Mouse (Mus musculus): Measurements from ENCODE around the gene Tdrd6.

The Tdrd6 gene

DNA sequence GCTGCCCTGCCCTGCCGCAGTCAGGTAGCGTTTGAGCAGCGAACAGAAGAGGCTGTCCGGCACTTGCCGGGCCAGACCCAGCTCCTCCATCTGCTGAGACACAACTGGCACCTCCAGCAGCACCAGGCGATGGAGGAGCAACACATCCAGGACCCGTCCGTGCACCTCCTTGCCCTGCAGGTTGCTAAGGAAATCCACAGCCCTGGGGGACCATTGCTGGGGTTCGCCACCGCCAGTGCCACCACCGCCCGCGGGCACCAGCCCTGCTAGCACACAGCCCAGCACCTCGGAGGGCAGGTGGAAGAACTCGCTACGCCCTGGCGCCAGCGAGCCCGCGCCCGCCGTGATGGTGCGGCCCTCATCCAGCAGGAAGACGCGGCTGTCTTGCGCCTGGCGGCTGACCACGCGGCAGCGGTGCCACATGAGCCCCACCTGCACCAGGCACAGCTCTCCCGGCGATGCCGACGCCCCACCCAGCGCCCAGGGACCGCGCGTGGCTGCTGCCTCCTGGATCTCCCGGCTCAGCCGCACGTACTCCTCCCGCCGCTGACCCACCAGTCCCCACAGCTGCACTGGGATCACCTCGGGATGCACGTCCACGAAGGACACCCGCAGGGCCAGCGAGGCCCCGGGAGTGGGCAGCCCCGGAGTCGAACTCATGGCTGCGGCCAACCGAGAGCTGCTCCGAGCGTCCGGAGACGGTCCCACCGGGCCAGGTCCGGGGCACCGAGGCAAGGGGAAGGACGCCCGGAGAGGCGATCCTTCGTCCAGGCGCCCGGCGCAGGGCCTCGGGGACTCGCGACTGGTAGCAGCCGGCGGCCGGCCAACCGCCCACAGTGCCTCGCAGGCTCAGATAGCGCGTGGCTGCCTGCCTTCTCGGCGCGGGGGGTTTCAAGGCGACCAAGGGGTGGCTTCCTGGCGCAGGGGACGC, at the start of gene Tdrd6:
Gene Tdrd6, minus strand, starts transcription at position 804 of the 931 bp plus-strand sequence.
- DNase-seq (ENCODE audit: extremely low read depth, insufficient read length, low spot score): no peak

GRCm38 (mm10) chr17:43677317-43677716, 47.2 kb upstream of the Tdrd6 start:
- DNase-seq (ENCODE audit: extremely low read depth, insufficient read length, low spot score): no peak

- DNase-seq (ENCODE audit: extremely low read depth, insufficient read length, low spot score): no peak
These were observed 46.1 kb upstream of the Tdrd6 start for GRCm38 (mm10) chr17:43676241-43676640.

DNA sequence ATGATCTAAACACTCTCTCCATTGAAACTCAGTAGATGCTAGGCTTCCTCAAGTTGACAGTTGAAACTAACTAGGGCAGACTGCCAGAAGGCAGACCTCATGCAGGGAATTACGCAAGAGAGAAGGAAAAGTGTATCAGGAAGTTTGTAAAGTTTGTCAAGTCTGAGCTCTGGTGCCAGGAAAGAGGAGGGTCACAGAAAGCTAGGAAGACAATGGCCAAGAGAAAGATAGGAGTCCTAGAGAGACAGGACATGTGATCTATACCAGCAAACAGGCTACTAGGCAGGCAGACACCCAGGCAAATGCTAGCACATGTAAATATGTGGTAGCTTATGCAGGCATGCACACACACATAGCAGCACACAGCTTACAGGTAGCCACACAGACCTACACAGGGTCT, 45.1 kb upstream of the Tdrd6 start:
- DNase-seq (ENCODE audit: extremely low read depth, insufficient read length, low spot score): peak; percentile 31

- DNase-seq (ENCODE audit: extremely low read depth, insufficient read length, low spot score): no peak
These were observed 41.8 kb upstream of the Tdrd6 start for GRCm38 (mm10) chr17:43671907-43672306.

DNA sequence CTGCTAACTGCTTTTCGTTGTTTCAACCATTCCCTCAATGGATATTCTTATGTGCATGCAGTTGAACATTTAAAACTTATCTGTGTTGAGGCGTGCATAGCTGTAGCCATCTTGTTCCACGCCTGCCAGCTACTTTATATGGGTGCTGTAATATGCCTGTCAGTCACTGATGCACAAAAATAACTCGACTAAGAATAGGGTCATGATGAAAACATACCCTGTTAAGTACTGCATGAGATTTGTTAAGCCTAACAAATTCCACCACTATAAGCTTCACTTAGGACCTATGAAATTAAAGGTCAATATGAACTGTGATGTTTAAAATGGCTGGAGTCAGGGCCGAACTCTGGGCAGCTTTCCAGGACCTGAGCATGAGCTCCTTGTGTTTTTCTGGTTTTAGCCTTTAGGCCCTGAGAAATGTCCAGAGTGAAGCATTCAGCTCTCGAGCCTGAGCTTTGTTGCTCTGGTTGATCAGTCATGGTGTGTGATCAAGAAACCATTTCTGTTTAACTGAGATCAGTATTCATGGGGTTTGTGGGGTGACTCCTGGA, 39.1 kb upstream of the Tdrd6 start:
- no peak for DNase-seq (ENCODE audit: extremely low read depth, insufficient read length, low spot score)

- DNase-seq (ENCODE audit: extremely low read depth, insufficient read length, low spot score): no peak
These were observed 37.3 kb upstream of the Tdrd6 start, which contains the start of gene Cyp39a1 for GRCm38 (mm10) chr17:43667290-43667843. Gene Cyp39a1 (plus strand): TSS chr17:43667425.

- DNase-seq (ENCODE audit: extremely low read depth, insufficient read length, low spot score): peak; percentile 90
These were observed 36.6 kb upstream of the Tdrd6 start, which contains the start of gene Slc25a27 for GRCm38 (mm10) chr17:43666576-43667289. Gene Slc25a27 (minus strand): TSS chr17:43667214.

DNA sequence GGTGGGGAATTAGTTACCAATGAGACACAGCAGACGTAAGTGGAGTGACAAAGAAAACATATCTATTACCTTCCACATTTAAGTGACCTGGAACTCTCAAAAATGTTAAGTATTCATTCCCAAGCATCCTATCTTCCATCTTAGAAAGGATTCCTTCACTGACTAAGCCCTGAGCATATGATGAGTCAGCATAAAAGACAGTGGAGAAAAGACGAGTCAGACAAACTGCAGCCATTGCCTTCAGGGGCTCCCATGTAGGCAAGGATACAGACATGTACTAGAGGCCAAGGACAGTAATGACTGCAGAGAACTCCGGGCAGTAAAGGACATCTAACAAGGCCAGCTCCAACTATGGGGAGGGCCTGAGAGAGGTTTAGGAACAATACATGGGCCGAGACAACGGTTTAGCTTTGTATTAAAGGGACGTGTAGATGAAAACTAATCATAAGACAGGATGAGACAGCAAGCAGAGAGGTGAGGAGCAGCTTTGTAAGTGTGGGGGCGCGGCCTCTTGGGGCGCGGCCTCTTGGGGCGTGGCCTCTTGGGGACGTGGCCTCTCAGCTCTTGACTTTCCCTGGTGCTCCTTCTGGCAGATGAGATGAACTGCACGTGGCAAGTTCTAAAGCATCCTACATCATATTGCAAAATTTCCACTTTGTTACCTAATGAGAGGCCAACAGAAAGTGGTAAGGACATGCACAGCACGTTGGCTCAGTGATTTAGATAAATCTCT, 21.4 kb upstream of the Tdrd6 start:
- peak; percentile 59 for DNase-seq (ENCODE audit: extremely low read depth, insufficient read length, low spot score)

GRCm38 (mm10) chr17:43649641-43650436, 19.7 kb upstream of the Tdrd6 start:
- no peak for DNase-seq (ENCODE audit: extremely low read depth, insufficient read length, low spot score)

DNA sequence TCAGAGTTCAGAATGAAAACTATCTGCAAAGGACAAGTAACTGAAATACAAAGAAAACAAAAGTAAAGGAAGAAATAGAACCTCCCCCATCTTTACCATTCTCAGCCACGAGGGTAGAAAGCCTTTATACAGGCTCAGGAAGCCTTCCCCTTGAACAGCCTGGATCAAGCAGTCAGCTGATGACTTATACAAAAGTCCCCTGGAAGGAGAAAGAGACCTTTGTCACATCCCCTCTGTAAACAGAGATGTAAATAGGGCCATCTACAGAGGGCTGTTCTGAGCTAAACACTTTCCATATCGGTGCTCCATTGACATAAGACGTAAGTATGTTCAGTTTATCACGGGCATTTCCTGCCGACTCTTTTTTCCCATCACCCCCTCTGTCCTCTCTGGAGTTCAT, 16.8 kb upstream of the Tdrd6 start:
- no peak for DNase-seq (ENCODE audit: extremely low read depth, insufficient read length, low spot score)

GRCm38 (mm10) chr17:43645136-43645535, 15.0 kb upstream of the Tdrd6 start:
- no peak for DNase-seq (ENCODE audit: extremely low read depth, insufficient read length, low spot score)

GRCm38 (mm10) chr17:43644375-43644774, 14.3 kb upstream of the Tdrd6 start:
- no peak for DNase-seq (ENCODE audit: extremely low read depth, insufficient read length, low spot score)

GRCm38 (mm10) chr17:43643191-43643590, 13.1 kb upstream of the Tdrd6 start:
- DNase-seq (ENCODE audit: extremely low read depth, insufficient read length, low spot score): no peak

GRCm38 (mm10) chr17:43640825-43641224, 10.7 kb upstream of the Tdrd6 start:
- DNase-seq (ENCODE audit: extremely low read depth, insufficient read length, low spot score): no peak

GRCm38 (mm10) chr17:43637146-43637545, 7.0 kb upstream of the Tdrd6 start:
- DNase-seq (ENCODE audit: extremely low read depth, insufficient read length, low spot score): no peak

DNA sequence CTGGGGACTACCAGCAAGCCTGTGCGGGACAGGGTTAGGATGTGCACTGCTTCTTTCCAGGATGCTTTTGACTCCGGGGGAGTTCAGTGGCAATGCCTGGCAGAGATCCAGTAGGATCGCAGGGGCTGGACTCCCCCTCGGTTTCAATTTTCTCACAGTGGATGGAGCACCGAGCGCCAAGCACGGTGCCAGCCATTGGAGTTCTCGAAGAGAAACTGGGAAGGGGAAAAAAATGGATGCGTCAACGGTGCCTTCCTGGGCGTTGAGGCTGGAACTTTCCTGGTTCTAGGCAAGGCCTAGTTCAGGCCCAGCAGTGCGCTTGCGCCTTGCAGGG, 295 bp upstream of the Tdrd6 start:
- DNase-seq (ENCODE audit: extremely low read depth, insufficient read length, low spot score): no peak

GRCm38 (mm10) chr17:43629026-43629495, 1.0 kb downstream of the Tdrd6 start:
- no peak for DNase-seq (ENCODE audit: extremely low read depth, insufficient read length, low spot score)

GRCm38 (mm10) chr17:43628246-43628645, 1.9 kb downstream of the Tdrd6 start:
- no peak for DNase-seq (ENCODE audit: extremely low read depth, insufficient read length, low spot score)

GRCm38 (mm10) chr17:43622076-43622475, 8.0 kb downstream of the Tdrd6 start:
- no peak for DNase-seq (ENCODE audit: extremely low read depth, insufficient read length, low spot score)

All from 3134 (cell line).